Mouse (Mus musculus) brain, adult 10 weeks (tissue): ENCODE measurements around the gene Scn1a. TPM values are rescaled to one million over a fixed set of nuclear protein-coding genes. Genes with fewer than 3 reads are reported as not detected.

Experiments
- polyA plus RNA-seq: library from polyadenylated mRNA; stranded (reverse); fragments of 350-450 nt; fragmentation: Illumina TruSeq; extraction: RNeasy Lipid Tissue Mini Kit (QIAGEN cat#74804); gene quantifications from one replicate; pipeline ENCODE4 v1.2.3, GENCODE M21; 2015; ENCODE audit warnings: low read depth, low replicate concordance

Scn1a gene
- polyA plus RNA-seq = 80.3 TPM

DNA sequence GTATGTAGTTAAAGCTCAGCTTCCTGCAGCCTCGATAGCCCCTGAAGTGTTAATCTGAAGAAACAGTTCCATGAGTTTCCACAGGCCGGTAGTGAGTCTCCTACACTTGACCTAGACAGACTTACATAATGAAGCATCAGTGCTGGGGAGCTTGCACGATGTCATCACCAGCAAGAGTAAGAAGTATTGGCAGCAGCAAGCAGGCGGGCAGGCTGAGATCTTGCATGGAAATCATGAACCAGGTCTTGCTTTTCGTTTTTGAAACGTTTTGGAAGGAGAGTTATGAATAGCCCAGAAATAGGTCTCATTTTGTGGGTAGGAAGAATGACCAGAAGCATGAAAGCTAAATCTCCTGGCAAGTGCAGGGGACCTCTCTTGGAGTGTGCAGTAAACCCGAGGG is at the start of gene Scn1a:
Gene Scn1a, minus strand, starts transcription at position 130 of the 400 bp plus-strand sequence.

GRCm38 (mm10) chr2:66256220-66257131 is 184.2 kb downstream of the Scn1a start, which contains the start of gene Ttc21b:
TSS of gene Ttc21b (minus strand) at chr2:66256617.

Other genes starting within 250 kb of the Scn1a start
- gene Ttc21b, start 184.2 kb downstream of the Scn1a start, polyA plus RNA-seq = 7.9 TPM
- gene Scn9a, start 194.1 kb upstream of the Scn1a start, polyA plus RNA-seq = 0.94 TPM